Mouse (Mus musculus) duodenum, adult 2 months (tissue): ENCODE measurements around the gene Vmn2r46. TPM values are rescaled to one million over a fixed set of nuclear protein-coding genes. Genes with fewer than 3 reads are reported as not detected.

Experiments
- polyA plus RNA-seq: library from polyadenylated mRNA; depleted of rRNA; stranded (reverse); fragments of >200 nt; gene quantifications from 2 replicates; pipeline ENCODE4 v1.2.3, GENCODE M21; 2012; ENCODE audit warnings: low replicate concordance; rRNA removed

The Vmn2r46 gene
- not detected in 2 replicates for polyA plus RNA-seq

DNA sequence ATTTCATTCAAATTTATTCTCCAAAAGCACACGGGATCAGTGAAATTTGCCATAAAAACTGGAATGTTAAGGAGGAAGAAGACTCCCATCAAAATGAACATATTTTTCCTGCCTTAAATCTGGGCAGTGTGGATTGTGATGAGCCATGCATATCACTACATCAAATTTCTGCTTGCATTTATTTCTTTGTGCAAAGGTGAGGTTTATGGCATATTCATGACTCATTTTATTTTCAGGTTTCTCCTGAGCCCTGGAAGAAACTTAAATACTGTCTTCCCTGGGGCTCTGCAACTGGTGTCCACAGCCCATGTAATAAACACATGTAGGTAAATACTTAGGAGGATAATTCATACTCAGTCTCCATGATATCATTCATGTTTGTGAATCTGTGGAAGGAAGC is at the start of gene Vmn2r46:
Gene Vmn2r46 (minus strand): TSS at position 101 of the 400 bp plus-strand sequence.

Other genes with a start within 250 kb of the Vmn2r46 start
- gene Vmn2r47, start 70.8 kb upstream of the Vmn2r46 start, polyA plus RNA-seq = not detected in 2 replicates
- gene Vmn2r48, start 183.0 kb upstream of the Vmn2r46 start, polyA plus RNA-seq = not detected in 2 replicates
- gene Vmn2r49, start 221.7 kb upstream of the Vmn2r46 start, polyA plus RNA-seq = not detected in 2 replicates